Mouse (Mus musculus) neural tube, embryonic 15.5 days (tissue): Measurements from ENCODE around the gene Kif3c. TPM values are rescaled to one million over a fixed set of nuclear protein-coding genes. Genes with fewer than 3 reads are reported as not detected.

Experiments
- ATAC-seq: fragments of 200-750 bp; cut with Nextera tagmentation; 2 replicates; pipeline ENCODE4 v1.8.0; 2017; ENCODE audit warnings: mild to moderate bottlenecking, moderate TSS enrichment, moderate library complexity; ENCODE audit not compliant: low FRiP score
- H3K27ac ChIP-seq: fragments of 300-500 bp; sonication (generic); replicated peaks from 2 replicates; pipeline ENCODE4 v1.5.1; 2015; ENCODE audit warnings: mild to moderate bottlenecking, inconsistent platforms
- H3K27me3 ChIP-seq: fragments of 300-500 bp; sonication (generic); replicated peaks from 2 replicates; pipeline ENCODE4 v1.6.1; 2015; ENCODE audit warnings: inconsistent platforms
- H3K36me3 ChIP-seq: fragments of 300-500 bp; sonication (generic); 2 replicates; pipeline ENCODE4 v1.6.1; 2015; ENCODE audit warnings: inconsistent platforms
- H3K4me1 ChIP-seq: fragments of 300-500 bp; sonication (generic); 2 replicates; pipeline ENCODE4 v1.6.1; 2015; ENCODE audit warnings: inconsistent platforms
- H3K4me2 ChIP-seq: fragments of 300-500 bp; sonication (generic); 2 replicates; pipeline ENCODE4 v1.6.1; 2015; ENCODE audit warnings: inconsistent platforms, mild to moderate bottlenecking, moderate library complexity
- H3K4me3 ChIP-seq: fragments of 300-500 bp; sonication (generic); replicated peaks from 2 replicates; pipeline ENCODE4 v1.5.1; 2015; ENCODE audit warnings: mild to moderate bottlenecking, inconsistent platforms
- H3K9ac ChIP-seq: fragments of 300-500 bp; sonication (generic); replicated peaks from 2 replicates; pipeline ENCODE4 v1.6.1; 2015; ENCODE audit warnings: mild to moderate bottlenecking, inconsistent platforms
- H3K9me3 ChIP-seq: fragments of 300-500 bp; sonication (generic); replicated peaks from 2 replicates; pipeline ENCODE4 v1.6.1; 2016; ENCODE audit warnings: inconsistent platforms
- WGBS: fragments of 180-500 bp; shearing (Covaris S2); methylation state at CpG from one replicate; pipeline ENCODE4 v1.1.7; 2015; ENCODE audit warnings: mixed read lengths; 5-methylcytosine and 5-hydroxymethylcytosine counted together
- polyA plus RNA-seq: library from polyadenylated mRNA; unstranded; fragments of >200 nt; fragmentation: Nextera tagmentation; extraction: Ambion mirVana; gene quantifications from 2 replicates; pipeline ENCODE4 v1.2.1, GENCODE M21; 2015

Gene Kif3c
- polyA plus RNA-seq, 1 experiment from 2014 or later, result 74.1 TPM

- peaks cover 4% of the 10 kb centered on the region; the same call in 1 of the 2 replicates for H3K36me3 ChIP-seq
- no peaks in the 10 kb centered on the region for H3K4me1 ChIP-seq
- no peak for ATAC-seq
- no peak overlapping the region for H3K27ac ChIP-seq
- H3K27me3 ChIP-seq, result no peaks in the 10 kb centered on the region
- H3K9ac ChIP-seq, result no peak overlapping the region
- H3K9me3 ChIP-seq, result no peaks in the 10 kb centered on the region
- H3K4me3 ChIP-seq, result no peak overlapping the region
- WGBS, result 82% methylated on average over 2 of the region's 2 CpGs
- no peak overlapping the region for H3K4me2 ChIP-seq
Observed at GRCm38 (mm10) chr12:3440916-3441315, 76.0 kb downstream of the Kif3c start.

GRCm38 (mm10) chr12:3441361-3441760, 76.4 kb downstream of the Kif3c start:
- no peaks in the 10 kb centered on the region for H3K4me1 ChIP-seq
- ATAC-seq, result no peak
- H3K27ac ChIP-seq, result no peak overlapping the region
- WGBS, result 91% methylated on average over 5 of the region's 5 CpGs
- peaks cover 4% of the 10 kb centered on the region; the same call in 1 of the 2 replicates for H3K36me3 ChIP-seq
- no peak overlapping the region for H3K4me2 ChIP-seq
- H3K27me3 ChIP-seq, result no peaks in the 10 kb centered on the region
- H3K9ac ChIP-seq, result no peak overlapping the region
- H3K4me3 ChIP-seq, result no peak overlapping the region
- no peaks in the 10 kb centered on the region for H3K9me3 ChIP-seq

GRCm38 (mm10) chr12:3453554-3453953, 88.6 kb downstream of the Kif3c start:
- no peaks in the 10 kb centered on the region for H3K9me3 ChIP-seq
- H3K27me3 ChIP-seq, result no peaks in the 10 kb centered on the region
- H3K27ac ChIP-seq, result no peak overlapping the region
- WGBS, result 86% methylated on average over 3 of the region's 3 CpGs
- no peak overlapping the region for H3K4me3 ChIP-seq
- H3K4me1 ChIP-seq, result no peaks in the 10 kb centered on the region
- no peak overlapping the region for H3K9ac ChIP-seq
- H3K4me2 ChIP-seq, result no peak overlapping the region
- peaks cover 25% of the 10 kb centered on the region for H3K36me3 ChIP-seq
- ATAC-seq, result no peak

Other genes with a start within 250 kb of the Kif3c start
- 135 and 148 TPM in 2 replicates for gene Rab10, start 55.2 kb upstream of the Kif3c start, polyA plus RNA-seq
- 10.4 and 13.6 TPM in 2 replicates for gene Asxl2, start 61.7 kb downstream of the Kif3c start, polyA plus RNA-seq
- gene Dtnb, start 207.2 kb downstream of the Kif3c start, polyA plus RNA-seq, result 52.0 and 61.8 TPM in 2 replicates